8 mouse cellular contexts compared by ENCODE assay signal in genomic region chr5:110839678-110840365, GRCm38 (mm10). TPM values are rescaled to one million over a fixed set of nuclear protein-coding genes. Genes with fewer than 3 reads are reported as not detected.
DNase-seq lines count a peak whose midpoint lies in the region; ATAC-seq and TF ChIP-seq lines count a peak whose summit lies in the region.

Hscb (minus strand) TSS chr5:110839777.
Chek2 (plus strand) TSS chr5:110839979.

- no peaks in the 10 kb centered on the region for H3K9me3 ChIP-seq in embryonic facial prominence, embryonic 13.5 days
- H3K9me3 ChIP-seq in limb, embryonic 12.5 days = no peaks in the 10 kb centered on the region
- H3K9me3 ChIP-seq in midbrain, embryonic 15.5 days = no peaks in the 10 kb centered on the region

- peak within 1 kb of the TSS; percentile 89 for H3K27ac ChIP-seq in embryonic facial prominence, embryonic 13.5 days
- peak within 1 kb of the TSS; percentile 59 for H3K27ac ChIP-seq in kidney, adult 2 months (ENCODE audit: insufficient read depth, low read depth, low read length)
- peak within 1 kb of the TSS; percentile 87 for H3K27ac ChIP-seq in limb, embryonic 12.5 days
- peak within 1 kb of the TSS; percentile 78 for H3K27ac ChIP-seq in midbrain, embryonic 15.5 days
- peak within 1 kb of the TSS; percentile 79 for H3K27ac ChIP-seq in spleen, adult 2 months (ENCODE audit: insufficient read depth, low read length)

- peaks cover 21% of the 10 kb centered on the region for H3K4me1 ChIP-seq in embryonic facial prominence, embryonic 13.5 days
- peaks cover 5% of the 10 kb centered on the region; the same call in 1 of the 2 replicates for H3K4me1 ChIP-seq in kidney, adult 2 months (ENCODE audit: control insufficient read depth, insufficient read depth, low read length)
- H3K4me1 ChIP-seq in limb, embryonic 12.5 days (replicated peaks) = peaks cover 14% of the 10 kb centered on the region
- peaks cover 15% of the 10 kb centered on the region for H3K4me1 ChIP-seq in midbrain, embryonic 15.5 days
- no peaks in the 10 kb centered on the region for H3K4me1 ChIP-seq in spleen, adult 2 months (ENCODE audit: control insufficient read depth, insufficient read depth, insufficient read length)

- DNase-seq in 3134 (ENCODE audit: extremely low read depth, insufficient read length, low spot score) = peak; percentile 93
- peak; percentile 95 to 96 for DNase-seq in adrenal gland, postnatal 36 days
- peak; percentile 99 for DNase-seq in heart, adult 18-20 months
- DNase-seq in kidney, adult 2 months = peak; percentile 100
- peak; percentile 96 to 97 for DNase-seq in spleen, adult 2 months (ENCODE audit: low read depth in 1 of 2, low spot score in 2 of 2)

- peak within 1 kb of the TSS; percentile 84 for H3K9ac ChIP-seq in embryonic facial prominence, embryonic 13.5 days
- peak within 1 kb of the TSS; percentile 79 for H3K9ac ChIP-seq in limb, embryonic 12.5 days (replicated peaks)
- H3K9ac ChIP-seq in midbrain, embryonic 15.5 days = peak within 1 kb of the TSS; percentile 75

- peak within 1 kb of the TSS; percentile 75 for H3K4me2 ChIP-seq in embryonic facial prominence, embryonic 13.5 days
- H3K4me2 ChIP-seq in limb, embryonic 12.5 days = peak within 1 kb of the TSS; percentile 72
- peak within 1 kb of the TSS; percentile 93 for H3K4me2 ChIP-seq in midbrain, embryonic 15.5 days

- peak; percentile 41 for TF ChIP-seq CTCF in kidney, adult 2 months (conservative IDR thresholded peaks at IDR 0.05; ENCODE audit: insufficient read depth, insufficient read length, low read depth, low read length)
- TF ChIP-seq CTCF in spleen, adult 2 months (IDR thresholded peaks at IDR 0.05; ENCODE audit: extremely low read depth, insufficient read depth, insufficient read length, insufficient replicate concordance) = peak; percentile 17; the same call in 1 of the 2 replicates

- peak within 1 kb of the TSS; percentile 77 for H3K4me3 ChIP-seq in embryonic facial prominence, embryonic 13.5 days
- peak within 1 kb of the TSS; percentile 81 for H3K4me3 ChIP-seq in kidney, adult 2 months (ENCODE audit: insufficient read depth, low read depth, low read length)
- peak within 1 kb of the TSS; percentile 72 for H3K4me3 ChIP-seq in limb, embryonic 12.5 days (replicated peaks)
- H3K4me3 ChIP-seq in midbrain, embryonic 15.5 days = peak within 1 kb of the TSS; percentile 87
- peak within 1 kb of the TSS; percentile 92 for H3K4me3 ChIP-seq in spleen, adult 2 months (ENCODE audit: extremely low read depth, insufficient read depth, insufficient read length)

- TF ChIP-seq POLR2A in kidney, adult 2 months (IDR thresholded peaks at IDR 0.05; ENCODE audit: low read depth, low read length) = peak; percentile 25
- peak; percentile 33 for TF ChIP-seq POLR2A in spleen, adult 2 months (IDR thresholded peaks at IDR 0.05; ENCODE audit: low read depth, low read length)

- peaks cover 26% of the 10 kb centered on the region for H3K36me3 ChIP-seq in embryonic facial prominence, embryonic 13.5 days
- H3K36me3 ChIP-seq in kidney, adult 2 months (ENCODE audit: control insufficient read depth, insufficient read depth, low read length) = no peaks in the 10 kb centered on the region
- peaks cover 33% of the 10 kb centered on the region for H3K36me3 ChIP-seq in limb, embryonic 12.5 days
- H3K36me3 ChIP-seq in midbrain, embryonic 15.5 days (replicated peaks) = no peaks in the 10 kb centered on the region
- 0 out of 2 replicates have a peak, but pooled peaks cover 2% of the 10 kb centered on the region for H3K36me3 ChIP-seq in spleen, adult 2 months (ENCODE audit: control insufficient read depth, insufficient read depth, low read length)

- H3K27me3 ChIP-seq in embryonic facial prominence, embryonic 13.5 days = no peaks in the 10 kb centered on the region
- H3K27me3 ChIP-seq in kidney, adult 2 months (replicated peaks; ENCODE audit: control insufficient read depth, insufficient read depth, low read length) = no peaks in the 10 kb centered on the region
- no peaks in the 10 kb centered on the region for H3K27me3 ChIP-seq in limb, embryonic 12.5 days
- no peaks in the 10 kb centered on the region for H3K27me3 ChIP-seq in midbrain, embryonic 15.5 days (replicated peaks)
- no peaks in the 10 kb centered on the region for H3K27me3 ChIP-seq in spleen, adult 2 months (ENCODE audit: control insufficient read depth, insufficient read depth, low read length)

- WGBS in embryonic facial prominence, embryonic 13.5 days = under 1% methylated on average over 41 of the region's 41 CpGs
- WGBS in kidney, adult 2 months = under 1% methylated on average over 41 of the region's 41 CpGs
- WGBS in limb, embryonic 12.5 days = under 1% methylated on average over 41 of the region's 41 CpGs
- under 1% methylated on average over 41 of the region's 41 CpGs for WGBS in midbrain, embryonic 15.5 days
- WGBS in spleen, adult 2 months = 1% methylated on average over 41 of the region's 41 CpGs

- peak; percentile 97 for ATAC-seq in embryonic facial prominence, embryonic 13.5 days (ENCODE audit: insufficient number of reproducible peaks, insufficient read depth, low FRiP score, low TSS enrichment, low read depth)
- peak; percentile 99 for ATAC-seq in limb, embryonic 12.5 days (ENCODE audit: insufficient number of reproducible peaks, insufficient read depth, low FRiP score, low TSS enrichment, low read depth)
- peak; percentile 99 for ATAC-seq in midbrain, embryonic 15.5 days (replicated peaks)

RNA-seq across cellular contexts. Expression of gene Hscb, which starts in this region (rescaled TPM):
- total RNA-seq in adrenal gland, postnatal 36 days (2021) = 10 to 100 TPM; 12.7 to 20.7 TPM
- 28.7 and 29.8 TPM in 2 replicates for polyA plus RNA-seq in embryonic facial prominence, embryonic 13.5 days (2015; fragmentation: Nextera tagmentation; extraction: Ambion mirVana)
- 10 to 100 TPM; 16.4 to 21.0 TPM for total RNA-seq in heart, adult 18-20 months (2021)
- 29.6 and 31.3 TPM in 2 replicates for polyA plus RNA-seq in kidney, adult 2 months (2012; rRNA removed)
- polyA plus RNA-seq in limb, embryonic 12.5 days (2016; fragmentation: Nextera tagmentation; extraction: Ambion mirVana) = 30.9 and 33.9 TPM in 2 replicates
- 6.0 and 8.6 TPM in 2 replicates for polyA plus RNA-seq in midbrain, embryonic 15.5 days (2015; fragmentation: Nextera tagmentation; extraction: Ambion mirVana)
- polyA plus RNA-seq in spleen, adult 2 months (2012; rRNA removed) = 26.3 and 26.8 TPM in 2 replicates

RNA-seq across cellular contexts. Expression of gene Chek2, which starts in this region (rescaled TPM):
- 1 to 10 TPM; 2.9 to 4.1 TPM for total RNA-seq in adrenal gland, postnatal 36 days (2021)
- polyA plus RNA-seq in embryonic facial prominence, embryonic 13.5 days (2015; fragmentation: Nextera tagmentation; extraction: Ambion mirVana) = 26.0 and 28.5 TPM in 2 replicates
- total RNA-seq in heart, adult 18-20 months (2021) = 1 to 10 TPM; 2.1 to 2.3 TPM
- polyA plus RNA-seq in kidney, adult 2 months (2012; rRNA removed) = 4.5 and 5.4 TPM in 2 replicates
- polyA plus RNA-seq in limb, embryonic 12.5 days (2016; fragmentation: Nextera tagmentation; extraction: Ambion mirVana) = 30.9 and 32.6 TPM in 2 replicates
- 5.0 and 6.7 TPM in 2 replicates for polyA plus RNA-seq in midbrain, embryonic 15.5 days (2015; fragmentation: Nextera tagmentation; extraction: Ambion mirVana)
- 6.7 and 12.3 TPM in 2 replicates for polyA plus RNA-seq in spleen, adult 2 months (2012; rRNA removed)

Comparison
In these comparisons a context has a peak if more than half of its experiments do, and no peak if none do; other contexts are left out.
1. Peak in every context shown above with its lines: DNase-seq, ATAC-seq, H3K4me3 ChIP-seq and H3K27ac ChIP-seq.